Mouse (Mus musculus) left cerebral cortex, adult 18-20 months (tissue): ENCODE measurements around the gene Tbx2. TPM values are rescaled to one million over a fixed set of nuclear protein-coding genes. Genes with fewer than 3 reads are reported as not detected.

ENCODE experiments used
- DNase-seq, 2 experiments: peaks; one replicate each; pipeline ENCODE4 v3.0.0; 2021 to 2022; ENCODE audit warnings: low spot score in 2 of 2, mixed read lengths in 1 of 2
- long read RNA-seq, 2 experiments: library from polyadenylated mRNA; stranded (forward); transcript quantifications; one replicate each; pipeline ENCODE4 v2.0.0; 2021
- total RNA-seq, 2 experiments: library from RNA; stranded (reverse); gene quantifications; 2 replicates each; pipeline ENCODE4 v1.2.3; 2021

Gene Tbx2
- 1 to 10 TPM; 1.3 to 1.5 TPM for total RNA-seq
- long read RNA-seq, experiment 1, partial matches to known transcripts, result 1 of 2 reads
- long read RNA-seq, experiment 1, other reads (novel, unspliced or antisense), result 0 of 2 reads
- long read RNA-seq, experiment 2, partial matches to known transcripts, result 1 of 4 reads
- long read RNA-seq, experiment 2, other reads (novel, unspliced or antisense), result 2 of 4 reads

GRCm38 (mm10) chr11:85832231-85832924, at the start of gene Tbx2:
Tbx2 (plus strand) TSS chr11:85832551.
- DNase-seq, result no peak

- DNase-seq, result no peak
Observed at GRCm38 (mm10) chr11:85786113-85786718, 46.1 kb upstream of the Tbx2 start.

- no peak for DNase-seq
Observed at GRCm38 (mm10) chr11:85789750-85790149, 42.6 kb upstream of the Tbx2 start.

- DNase-seq, result no peak
Observed at GRCm38 (mm10) chr11:85790267-85790666, 42.1 kb upstream of the Tbx2 start.

- DNase-seq, result no peak
Observed at GRCm38 (mm10) chr11:85791212-85791611, 41.1 kb upstream of the Tbx2 start.

GRCm38 (mm10) chr11:85792534-85793215, 39.7 kb upstream of the Tbx2 start:
- DNase-seq, result no peak

GRCm38 (mm10) chr11:85799456-85799855, 32.9 kb upstream of the Tbx2 start:
- DNase-seq, result no peak

GRCm38 (mm10) chr11:85799856-85800255, 32.5 kb upstream of the Tbx2 start:
- DNase-seq, result no peak

- DNase-seq, result no peak
Observed at GRCm38 (mm10) chr11:85800380-85800779, 32.0 kb upstream of the Tbx2 start.

GRCm38 (mm10) chr11:85804048-85804447, 28.3 kb upstream of the Tbx2 start:
- DNase-seq, result no peak

- DNase-seq, result no peak
Observed at GRCm38 (mm10) chr11:85805779-85806178, 26.6 kb upstream of the Tbx2 start.

- DNase-seq, result no peak
Observed at GRCm38 (mm10) chr11:85807353-85807752, 25.0 kb upstream of the Tbx2 start.

GRCm38 (mm10) chr11:85811229-85811628, 21.1 kb upstream of the Tbx2 start:
- DNase-seq, result no peak

- no peak for DNase-seq
Observed at GRCm38 (mm10) chr11:85811676-85812075, 20.7 kb upstream of the Tbx2 start.

GRCm38 (mm10) chr11:85812201-85812966, 20.0 kb upstream of the Tbx2 start:
- DNase-seq, result no peak

- DNase-seq, result no peak
Observed at GRCm38 (mm10) chr11:85814678-85815077, 17.7 kb upstream of the Tbx2 start.

GRCm38 (mm10) chr11:85816471-85816870, 15.9 kb upstream of the Tbx2 start:
- DNase-seq, result no peak

GRCm38 (mm10) chr11:85818401-85818800, 13.9 kb upstream of the Tbx2 start:
- DNase-seq, result no peak

- no peak for DNase-seq
Observed at GRCm38 (mm10) chr11:85820959-85821358, 11.4 kb upstream of the Tbx2 start.

GRCm38 (mm10) chr11:85821659-85822058, 10.7 kb upstream of the Tbx2 start:
- no peak for DNase-seq

GRCm38 (mm10) chr11:85823181-85823580, 9.2 kb upstream of the Tbx2 start:
- peak; percentile 68 to 77 for DNase-seq
